Mouse (Mus musculus) kidney, adult 18-20 months (tissue): ENCODE measurements at regions not wholly inside any gene's neighbourhood (a gene's known extent, or its start where the extent isn't known, plus 50 kb on each side); places are given as distances from the start of the nearest gene placed in this dataset.

Source experiments
- DNase-seq: peaks from one replicate; pipeline ENCODE4 v3.0.0; 2021

- no peak for DNase-seq
Observed at GRCm38 (mm10) chr7:114345860-114346259, 69.2 kb upstream of the Pde3b start.

GRCm38 (mm10) chr7:114347006-114347405 is 68.1 kb upstream of the Pde3b start:
- DNase-seq: no peak

DNA sequence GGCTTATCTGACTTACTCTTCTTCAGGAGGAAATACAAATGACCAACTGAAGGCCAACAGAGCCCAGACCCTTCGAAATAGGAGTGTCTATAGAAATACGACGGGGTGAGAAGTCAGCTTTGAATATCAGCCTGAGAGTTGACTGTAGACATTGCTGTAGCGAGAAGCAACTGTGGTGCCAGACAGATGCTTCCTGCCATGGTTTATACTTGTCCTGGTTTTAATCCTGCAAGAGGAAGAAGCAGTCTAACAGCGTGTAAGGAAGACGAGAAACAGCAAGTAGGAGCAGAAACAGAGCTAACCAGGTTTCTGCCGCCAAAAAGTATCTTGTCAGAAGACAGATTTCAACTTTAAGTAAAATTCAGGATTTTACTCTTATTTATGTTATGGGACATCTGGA is 64.1 kb upstream of the Pde3b start:
- DNase-seq: no peak

DNA sequence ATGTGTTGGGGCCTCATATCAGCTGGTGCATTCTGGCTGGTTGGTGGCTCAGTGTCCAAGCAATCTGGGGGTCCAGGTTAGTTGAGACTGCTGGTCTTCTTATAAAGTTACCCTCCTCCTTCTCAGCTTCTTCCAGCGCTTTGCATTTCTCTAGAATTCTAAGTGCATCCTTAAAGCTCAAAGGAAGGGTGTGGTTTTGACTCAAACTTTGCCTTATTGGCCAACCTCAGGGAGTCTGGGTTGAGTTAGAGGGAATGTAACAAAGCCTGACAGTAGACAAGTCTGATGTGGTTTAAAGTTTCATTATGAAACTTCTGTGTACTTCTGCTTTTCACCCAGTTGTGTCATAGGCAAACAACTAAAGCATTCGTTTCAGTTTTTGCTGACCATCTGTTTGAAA is 58.7 kb upstream of the Pde3b start:
- DNase-seq: no peak

GRCm38 (mm10) chr7:114362166-114362565 is 52.9 kb upstream of the Pde3b start:
- DNase-seq: no peak

GRCm38 (mm10) chr7:114364041-114364440 is 51.0 kb upstream of the Pde3b start:
- peak; percentile 42 for DNase-seq
